Mouse (Mus musculus) ovary, adult 2 months (tissue): ENCODE data around the gene Cln5. TPM values are rescaled to one million over a fixed set of nuclear protein-coding genes. Genes with fewer than 3 reads are reported as not detected.

ENCODE experiments used
- polyA plus RNA-seq: library from polyadenylated mRNA; depleted of rRNA; stranded (reverse); fragments of >200 nt; gene quantifications from 2 replicates; pipeline ENCODE4 v1.2.3, GENCODE M21; 2012; rRNA removed

The Cln5 gene
- 21.0 and 32.0 TPM in 2 replicates for polyA plus RNA-seq

GRCm38 (mm10) chr14:103069864-103070611 lies at the start of gene Cln5:
TSS of gene Cln5 (plus strand) at chr14:103070216.

GRCm38 (mm10) chr14:103046677-103047076 lies 23.3 kb upstream of the Cln5 start, which contains the start of gene Acod1:
TSS of gene Acod1 (plus strand) at chr14:103046977.

DNA sequence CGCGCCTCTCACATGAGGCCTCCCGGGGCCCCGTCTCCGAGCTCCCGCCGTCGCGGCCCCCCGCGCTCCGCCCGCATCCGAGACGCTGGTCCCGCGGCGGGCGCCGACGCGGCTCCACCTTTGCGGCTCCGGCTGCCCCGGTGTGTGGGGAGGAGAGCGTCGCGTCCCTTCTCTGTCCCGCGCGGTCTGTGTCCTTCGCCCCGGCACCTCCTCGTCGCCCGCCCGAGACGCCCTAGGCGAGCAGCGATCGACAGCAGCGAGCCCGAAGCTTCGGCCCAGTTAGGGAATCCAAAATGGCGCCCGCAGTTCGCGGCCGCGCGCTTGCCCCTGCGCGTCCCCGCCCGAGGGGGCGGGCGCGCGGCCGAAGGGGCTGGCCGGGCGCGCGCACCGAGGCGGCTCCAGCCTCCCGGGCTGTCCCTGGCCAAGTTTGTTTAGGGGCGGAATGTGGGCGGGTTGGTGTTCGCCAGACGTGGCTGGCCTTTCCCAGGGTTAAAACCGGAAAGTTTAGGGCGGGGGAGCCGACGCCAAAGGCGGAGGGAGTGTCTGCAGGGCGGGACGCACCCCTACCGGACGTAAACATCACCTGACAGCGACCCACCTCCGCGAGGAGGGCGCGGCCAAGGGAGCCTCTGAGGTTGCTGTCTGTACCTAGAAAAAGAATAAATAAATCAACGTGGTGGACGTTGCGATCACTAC lies 29.4 kb downstream of the Cln5 start, which contains the start of gene Fbxl3:
TSS of gene Fbxl3 (minus strand) at position 329 of the 696 bp plus-strand sequence.

Other genes starting within 250 kb of the Cln5 start
- gene Kctd12, start 87.6 kb upstream of the Cln5 start, polyA plus RNA-seq, result 55.9 and 107 TPM in 2 replicates
- 0.51 and 0.59 TPM in 2 replicates for gene Acod1, start 23.2 kb upstream of the Cln5 start, polyA plus RNA-seq
- 56.4 and 62.8 TPM in 2 replicates for gene Fbxl3, start 29.4 kb downstream of the Cln5 start, polyA plus RNA-seq